Mouse (Mus musculus) neural tube, embryonic 11.5 days (tissue): ENCODE results near the gene Hacl1. TPM values are rescaled to one million over a fixed set of nuclear protein-coding genes. Genes with fewer than 3 reads are reported as not detected.
"Not testable (repeated sequence)": the region's sequence is repeated elsewhere in the genome, so short reads cannot be mapped to it uniquely, and the experiment has no call there.

ENCODE experiments used
- ATAC-seq: fragments of 200-750 bp; cut with Nextera tagmentation; 2 replicates; pipeline ENCODE4 v1.8.0; 2017; ENCODE audit warnings: moderate number of reproducible peaks, mild to moderate bottlenecking, moderate TSS enrichment, moderate library complexity; ENCODE audit not compliant: insufficient read depth, low FRiP score, low TSS enrichment
- DNase-seq: peaks from one replicate; pipeline ENCODE4 v3.0.0-alpha.2; 2015; ENCODE audit warnings: low spot score
- H3K27ac ChIP-seq: fragments of 300-500 bp; sonication (generic); 2 replicates; pipeline ENCODE4 v1.5.1; 2014; ENCODE audit warnings: low read depth, mild to moderate bottlenecking, low read length
- H3K27me3 ChIP-seq: fragments of 300-500 bp; sonication (generic); 2 replicates; pipeline ENCODE4 v1.6.1; 2014; ENCODE audit warnings: mild to moderate bottlenecking, low read length, mixed read lengths; ENCODE audit not compliant: control insufficient read depth, insufficient read depth
- H3K36me3 ChIP-seq: fragments of 300-500 bp; sonication (generic); 2 replicates; pipeline ENCODE4 v1.6.1; 2014; ENCODE audit warnings: mild to moderate bottlenecking, low read length, moderate library complexity, mixed read lengths; ENCODE audit not compliant: control insufficient read depth, insufficient read depth
- H3K4me1 ChIP-seq: fragments of 300-500 bp; sonication (generic); 2 replicates; pipeline ENCODE4 v1.6.1; 2014; ENCODE audit warnings: low read length, mixed read lengths; ENCODE audit not compliant: control insufficient read depth, insufficient read depth
- H3K4me2 ChIP-seq: fragments of 300-500 bp; sonication (generic); 2 replicates; pipeline ENCODE4 v1.6.1; 2014; ENCODE audit warnings: low read depth, mild to moderate bottlenecking, moderate library complexity
- H3K4me3 ChIP-seq: fragments of 300-500 bp; sonication (generic); 2 replicates; pipeline ENCODE4 v1.5.1; 2014; ENCODE audit warnings: low read depth, low read length
- H3K9ac ChIP-seq: fragments of 300-500 bp; sonication (generic); 2 replicates; pipeline ENCODE4 v1.6.1; 2014; ENCODE audit warnings: mild to moderate bottlenecking, low read length
- H3K9me3 ChIP-seq: fragments of 300-500 bp; sonication (generic); 2 replicates; pipeline ENCODE4 v1.6.1; 2016; ENCODE audit warnings: low read length; ENCODE audit not compliant: control insufficient read depth
- WGBS: fragments of 180-500 bp; shearing (Covaris S2); extraction: QIAGEN DNeasy Blood & Tissue Kit; methylation state at CpG from one replicate; pipeline ENCODE4 v1.1.7; 2014; 5-methylcytosine and 5-hydroxymethylcytosine counted together
- polyA plus RNA-seq: library from polyadenylated mRNA; unstranded; fragments of >200 nt; fragmentation: Nextera tagmentation; extraction: Ambion mirVana; gene quantifications from 2 replicates; pipeline ENCODE4 v1.2.1, GENCODE M21; 2014

Hacl1 gene
- polyA plus RNA-seq, 1 experiment from 2014 or later: 8.2 TPM

DNA sequence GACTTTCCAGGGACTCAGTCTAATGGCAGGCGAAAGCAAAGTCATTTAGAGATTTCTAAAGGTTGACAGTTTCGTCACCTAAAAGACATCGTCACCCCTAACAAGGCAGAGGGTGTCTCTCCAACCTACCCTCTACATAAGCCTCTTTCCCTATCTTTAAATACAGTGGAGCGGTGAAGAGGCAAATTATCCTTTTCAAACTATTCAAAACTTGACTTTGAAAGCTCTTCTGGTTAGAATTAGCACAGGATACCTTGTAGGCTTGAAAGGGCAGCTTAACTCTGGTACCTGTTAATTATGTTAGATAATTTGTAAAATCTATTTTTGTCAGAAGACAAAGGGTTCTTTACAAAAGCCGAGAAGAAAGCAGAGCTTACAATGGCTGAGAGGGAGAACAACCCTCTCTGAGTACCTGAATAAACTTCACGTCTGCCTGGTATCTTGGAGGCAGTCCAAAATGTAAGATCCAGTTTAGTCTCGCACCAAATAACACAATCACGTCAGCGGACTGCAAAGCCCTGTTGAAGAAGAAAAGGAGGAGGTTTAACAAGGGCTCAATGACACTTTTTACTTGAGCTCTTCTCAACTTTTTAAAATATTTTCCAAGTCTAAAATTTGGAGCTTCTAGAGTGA, 20.4 kb downstream of the Hacl1 start:
- Histone ChIP-seq H3K4me1 (no peaks in the 10 kb centered on the region), H3K36me3 (no peaks in the 10 kb centered on the region), H3K27ac (no peak overlapping the region), H3K9me3 (no peaks in the 10 kb centered on the region), H3K4me2 (no peak overlapping the region), H3K27me3 (no peaks in the 10 kb centered on the region), H3K4me3 (no peak overlapping the region), H3K9ac (no peak overlapping the region)
- 87% methylated on average over 9 of the region's 9 CpGs for whole genome bisulfite sequencing
- DNase-seq: no peak
- no peak for ATAC-seq

DNA sequence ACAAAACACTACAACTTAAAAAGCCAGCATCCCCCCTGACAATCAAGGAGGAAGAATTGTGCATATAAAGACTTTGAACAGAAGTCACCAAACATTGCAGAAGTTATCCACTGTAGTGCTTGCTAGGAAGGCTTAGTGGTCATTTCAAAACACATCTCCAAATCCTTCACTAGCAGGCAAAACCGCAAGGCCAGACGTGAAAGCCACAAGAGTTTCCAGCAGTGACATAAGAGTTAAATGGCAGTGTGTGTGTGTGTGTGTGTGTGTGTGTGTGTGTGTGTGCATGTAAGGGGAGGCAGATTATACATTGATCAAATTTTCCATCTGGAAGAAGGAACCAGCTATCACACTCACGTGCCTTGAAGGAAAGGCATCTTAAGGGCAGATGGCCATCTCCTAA, 23.1 kb downstream of the Hacl1 start:
- Histone ChIP-seq H3K4me3 (no peak overlapping the region), H3K4me2 (no peak overlapping the region), H3K36me3 (no peaks in the 10 kb centered on the region), H3K27ac (no peak overlapping the region), H3K9me3 (no peaks in the 10 kb centered on the region), H3K9ac (no peak overlapping the region), H3K27me3 (no peaks in the 10 kb centered on the region), H3K4me1 (no peaks in the 10 kb centered on the region)
- ATAC-seq (no peak), DNase-seq (no peak)
- WGBS: 90% methylated on average over 3 of the region's 3 CpGs

DNA sequence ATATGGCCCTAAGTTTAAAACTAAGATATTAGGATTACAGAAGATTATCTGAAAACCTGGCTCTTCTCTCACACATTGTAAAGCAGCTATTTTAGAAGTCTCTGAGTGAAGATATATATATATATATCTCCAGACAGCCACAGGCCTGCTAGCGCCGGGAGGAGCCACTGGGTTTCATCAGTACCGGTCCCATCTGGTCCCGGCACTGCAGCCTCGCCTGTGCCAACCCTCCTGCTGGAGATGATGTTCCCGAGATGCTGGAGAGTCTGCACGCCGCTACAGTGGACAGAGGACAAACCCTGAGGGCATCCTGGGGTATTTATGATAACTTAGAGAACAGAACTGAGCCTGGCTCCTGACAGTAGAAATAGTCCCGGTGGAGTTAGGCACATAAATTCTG, 23.9 kb downstream of the Hacl1 start:
- Histone ChIP-seq H3K9ac (no peak overlapping the region), H3K4me1 (no peaks in the 10 kb centered on the region), H3K4me2 (no peak overlapping the region), H3K4me3 (no peak overlapping the region), H3K27me3 (no peaks in the 10 kb centered on the region), H3K27ac (no peak overlapping the region), H3K9me3 (no peaks in the 10 kb centered on the region), H3K36me3 (no peaks in the 10 kb centered on the region)
- no peak for DNase-seq
- no peak for ATAC-seq
- 87% methylated on average over 9 of the region's 9 CpGs for WGBS

DNA sequence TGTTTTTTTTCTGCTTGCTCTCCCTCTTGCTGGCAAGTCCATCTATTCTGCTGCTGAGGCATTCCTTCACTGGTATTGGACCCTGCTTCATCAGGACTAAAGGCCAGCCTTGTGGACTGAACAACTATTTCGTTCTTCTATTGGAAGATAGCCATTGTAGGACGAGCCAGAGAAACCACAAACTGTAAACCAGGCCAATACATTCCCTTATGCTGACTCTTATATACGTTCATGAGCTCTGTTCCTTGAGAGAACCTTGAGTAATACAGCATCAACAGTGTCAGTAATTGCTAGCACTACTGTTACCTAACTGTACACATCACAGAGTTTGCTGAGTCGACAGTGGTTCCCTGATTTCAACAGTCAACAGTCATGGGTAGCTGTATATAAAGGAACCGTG, 27.4 kb downstream of the Hacl1 start:
- H3K27ac ChIP-seq: no peak overlapping the region
- no peak for DNase-seq
- no peak overlapping the region for H3K4me2 ChIP-seq
- no peaks in the 10 kb centered on the region for H3K4me1 ChIP-seq
- no peak overlapping the region for H3K4me3 ChIP-seq
- no peaks in the 10 kb centered on the region for H3K9me3 ChIP-seq
- no peak overlapping the region for H3K9ac ChIP-seq
- no peaks in the 10 kb centered on the region for H3K27me3 ChIP-seq
- WGBS: 90% methylated on average over 5 of the region's 5 CpGs
- no peak for ATAC-seq
- H3K36me3 ChIP-seq: no peaks in the 10 kb centered on the region

DNA sequence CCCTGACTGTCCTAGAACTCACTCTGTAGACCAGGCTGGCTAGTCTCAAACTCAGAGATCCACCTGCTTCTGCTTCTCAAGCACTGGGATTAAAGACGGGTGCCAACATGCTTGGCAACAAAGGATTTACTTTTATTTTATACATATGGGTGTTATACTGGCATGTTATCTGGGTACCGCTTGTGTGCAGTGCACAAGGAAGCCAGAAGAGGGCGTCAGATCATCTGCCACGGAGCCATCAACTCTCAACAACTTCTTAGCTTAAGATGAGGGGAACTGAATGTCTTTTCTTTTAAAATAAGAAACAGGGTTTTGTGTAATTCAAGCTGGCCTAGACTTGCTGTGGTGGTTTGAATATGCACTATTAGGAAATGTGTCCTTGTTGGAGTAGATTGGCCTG, 29.1 kb downstream of the Hacl1 start:
- H3K27ac ChIP-seq: no peak overlapping the region
- no peaks in the 10 kb centered on the region for H3K36me3 ChIP-seq
- no peaks in the 10 kb centered on the region for H3K4me1 ChIP-seq
- DNase-seq: no peak
- 64% methylated on average over 4 of the region's 4 CpGs for WGBS
- no peaks in the 10 kb centered on the region for H3K27me3 ChIP-seq
- no peak overlapping the region for H3K4me2 ChIP-seq
- H3K4me3 ChIP-seq: no peak overlapping the region
- H3K9me3 ChIP-seq: no peaks in the 10 kb centered on the region
- no peak overlapping the region for H3K9ac ChIP-seq
- no peak for ATAC-seq

DNA sequence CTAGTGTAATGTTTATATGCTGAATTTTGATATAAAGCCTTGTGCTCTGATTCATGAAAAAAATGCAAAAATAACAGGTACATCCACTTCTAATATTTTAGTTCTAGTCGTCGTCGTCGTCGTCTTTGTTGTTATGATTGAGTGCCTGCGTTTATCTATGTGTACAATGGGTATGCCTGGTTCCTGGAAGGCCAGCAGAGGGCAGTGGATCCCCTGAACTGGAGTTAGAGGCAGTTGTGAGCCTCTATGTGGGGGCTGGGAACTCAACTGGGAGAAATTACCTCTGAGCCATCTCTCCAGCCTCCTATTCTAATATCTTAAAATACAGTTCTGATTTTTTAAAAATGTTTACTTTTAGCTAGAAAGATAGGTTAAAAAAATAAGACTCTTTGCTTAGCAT, 35.6 kb downstream of the Hacl1 start:
- H3K4me3 ChIP-seq: no peak overlapping the region
- DNase-seq: no peak
- H3K4me2 ChIP-seq: no peak overlapping the region
- H3K4me1 ChIP-seq: no peaks in the 10 kb centered on the region
- no peak overlapping the region for H3K9ac ChIP-seq
- ATAC-seq: no peak
- H3K27ac ChIP-seq: no peak overlapping the region
- H3K9me3 ChIP-seq: no peaks in the 10 kb centered on the region
- 53% methylated on average over 6 of the region's 6 CpGs for WGBS
- H3K36me3 ChIP-seq: no peaks in the 10 kb centered on the region
- no peaks in the 10 kb centered on the region for H3K27me3 ChIP-seq

DNA sequence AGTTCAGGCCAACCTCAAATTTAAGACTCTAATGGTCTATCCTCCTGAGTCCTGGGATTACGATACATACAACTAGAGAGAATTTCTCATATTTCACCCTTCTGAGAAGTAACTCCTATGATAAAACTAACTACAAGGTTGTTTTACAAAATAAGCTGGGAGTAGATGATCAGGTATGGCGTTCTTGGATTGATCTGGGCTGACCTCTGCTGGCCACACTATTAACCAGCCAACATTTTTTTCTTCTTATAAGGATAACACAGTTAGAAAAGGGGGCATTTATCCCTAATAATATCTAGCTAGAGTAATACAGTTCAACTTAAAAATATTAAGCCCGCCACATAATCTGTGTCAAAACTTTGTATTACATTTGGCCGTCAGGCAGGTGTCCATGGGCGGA, 36.2 kb downstream of the Hacl1 start:
- DNase-seq (no peak), ATAC-seq (no peak)
- H3K4me2 ChIP-seq: no peak overlapping the region
- H3K4me1 ChIP-seq: no peaks in the 10 kb centered on the region
- 87% methylated on average over 5 of the region's 5 CpGs for WGBS
- H3K4me3 ChIP-seq: no peak overlapping the region
- no peak overlapping the region for H3K9ac ChIP-seq
- no peaks in the 10 kb centered on the region for H3K9me3 ChIP-seq
- H3K27me3 ChIP-seq: no peaks in the 10 kb centered on the region
- H3K27ac ChIP-seq: no peak overlapping the region
- no peaks in the 10 kb centered on the region for H3K36me3 ChIP-seq

GRCm38 (mm10) chr14:31602616-31602979, 38.5 kb downstream of the Hacl1 start:
- H3K4me3 ChIP-seq, H3K27ac ChIP-seq, H3K27me3 ChIP-seq, H3K9ac ChIP-seq, H3K4me1 ChIP-seq, H3K36me3 ChIP-seq, H3K4me2 ChIP-seq, H3K9me3 ChIP-seq, ATAC-seq, DNase-seq: not testable (repeated sequence)
- WGBS: 90% methylated on average over 6 of the region's 6 CpGs

- Histone ChIP-seq H3K9me3 (no peaks in the 10 kb centered on the region), H3K4me2 (no peak overlapping the region)
Measured at GRCm38 (mm10) chr14:31601908-31602615, 39.0 kb downstream of the Hacl1 start.

More at GRCm38 (mm10) chr14:31601908-31602615, 39.0 kb downstream of the Hacl1 start:
- no peaks in the 10 kb centered on the region for H3K27me3 ChIP-seq
- no peak overlapping the region for H3K9ac ChIP-seq
- DNase-seq (no peak), ATAC-seq (no peak)
- no peaks in the 10 kb centered on the region for H3K4me1 ChIP-seq
- no peaks in the 10 kb centered on the region for H3K36me3 ChIP-seq
- WGBS: 94% methylated on average over 14 of the region's 14 CpGs
- no peak overlapping the region for H3K27ac ChIP-seq
- H3K4me3 ChIP-seq: no peak overlapping the region
